Mouse (Mus musculus): ENCODE measurements at regions not wholly inside any gene's neighbourhood (a gene's known extent, or its start where the extent isn't known, plus 50 kb on each side); places are given as distances from the start of the nearest gene placed in this dataset.

DNA sequence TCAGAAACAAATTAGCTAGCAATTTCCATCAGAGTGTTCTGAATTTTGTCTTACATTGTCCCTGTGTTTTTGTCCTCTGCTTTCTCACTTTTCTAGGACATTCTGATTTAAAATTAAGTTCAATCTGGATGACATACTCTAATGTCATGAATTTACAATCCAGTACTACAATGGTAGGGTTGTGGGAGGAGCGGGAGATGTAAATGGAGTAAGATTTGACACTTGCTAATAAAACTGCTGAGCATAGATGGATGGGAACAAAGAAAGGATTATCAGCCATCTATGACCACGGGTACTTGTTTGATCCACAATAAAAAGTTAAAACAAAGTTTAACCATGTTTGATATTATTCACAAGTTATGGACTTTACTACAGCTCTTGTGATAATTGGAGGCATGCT is 94.9 kb upstream of the Erbb4 start:
- Histone ChIP-seq H3K4me1 (replicated peaks; ENCODE audit: control insufficient read depth, insufficient read depth, low read length) (no peaks in the 10 kb centered on the region), H3K36me3 (ENCODE audit: control insufficient read depth, insufficient read depth, low read length) (no peaks in the 10 kb centered on the region), H3K27ac (ENCODE audit: low read depth, low read length) (no peak overlapping the region), H3K27me3 (replicated peaks; ENCODE audit: control insufficient read depth, insufficient read depth, low read length) (no peaks in the 10 kb centered on the region), H3K9ac (ENCODE audit: low read depth, low read length) (no peak overlapping the region), H3K4me3 (ENCODE audit: low read depth, low read length) (no peak overlapping the region), H3K4me2 (no peak overlapping the region), H3K9me3 (ENCODE audit: control insufficient read depth, low read length) (no peaks in the 10 kb centered on the region)
- ATAC-seq (replicated peaks; ENCODE audit: low FRiP score) (no peak), DNase-seq (ENCODE audit: low spot score) (no peak)
- 76% methylated on average over 2 of the region's 2 CpGs for WGBS

DNA sequence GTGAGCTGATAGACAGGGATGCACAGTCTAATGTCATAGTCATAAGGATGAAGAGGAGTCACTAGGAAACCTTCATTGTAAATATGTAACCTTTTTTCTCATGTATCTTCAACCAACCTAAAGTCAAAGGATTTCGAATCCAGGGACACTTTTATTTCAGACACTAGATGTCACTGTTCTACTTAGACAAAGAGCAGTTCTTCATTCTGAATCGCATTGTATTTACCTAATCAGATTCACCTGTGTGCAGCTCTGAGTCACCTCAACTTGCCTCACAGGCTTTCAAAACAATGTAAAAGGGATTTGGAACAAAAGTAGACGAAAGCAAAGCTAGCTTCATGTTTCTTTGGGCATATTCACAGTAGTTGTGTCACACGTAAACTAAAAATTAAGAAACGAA is 57.3 kb upstream of the Erbb4 start:
- no peak overlapping the region for H3K4me2 ChIP-seq
- 47% methylated on average over 5 of the region's 5 CpGs for WGBS

More for the DNA sequence above, 57.3 kb upstream of the Erbb4 start:
- Histone ChIP-seq H3K4me3 (ENCODE audit: low read depth, low read length) (no peak overlapping the region), H3K27me3 (replicated peaks; ENCODE audit: control insufficient read depth, insufficient read depth, low read length) (no peaks in the 10 kb centered on the region), H3K36me3 (ENCODE audit: control insufficient read depth, insufficient read depth, low read length) (no peaks in the 10 kb centered on the region), H3K4me1 (replicated peaks; ENCODE audit: control insufficient read depth, insufficient read depth, low read length) (no peaks in the 10 kb centered on the region), H3K9ac (ENCODE audit: low read depth, low read length) (no peak overlapping the region), H3K9me3 (ENCODE audit: control insufficient read depth, low read length) (no peaks in the 10 kb centered on the region), H3K27ac (ENCODE audit: low read depth, low read length) (no peak overlapping the region)
- ATAC-seq (replicated peaks; ENCODE audit: low FRiP score), result no peak
- DNase-seq (ENCODE audit: low spot score), result no peak

Data from liver, embryonic 11.5 days (tissue).